30 mouse cellular contexts compared by ENCODE assay signal in the genomic region with DNA sequence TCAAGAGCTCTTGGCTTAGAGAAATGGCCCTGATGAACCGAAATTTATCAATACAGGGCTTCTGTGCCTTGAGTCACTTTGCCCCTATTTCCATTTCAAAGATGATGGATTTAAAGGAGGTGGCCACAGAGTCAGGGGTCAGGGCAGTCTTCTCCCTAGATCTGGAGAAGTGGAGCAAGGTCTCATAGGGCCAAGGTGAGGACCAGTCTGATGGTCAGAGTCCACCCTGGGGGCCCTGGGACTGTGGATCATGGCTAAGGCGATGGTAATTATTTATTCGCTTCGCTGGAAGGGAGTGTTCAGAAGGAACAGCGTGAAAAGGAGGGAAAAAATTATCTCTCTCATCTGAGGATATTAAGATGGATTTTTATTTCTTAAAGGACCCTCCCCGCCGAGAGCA. TPM values are rescaled to one million over a fixed set of nuclear protein-coding genes. Genes with fewer than 3 reads are reported as not detected.
DNase-seq lines count a peak whose midpoint lies in the region; ATAC-seq lines count a peak whose summit lies in the region.
"Had no signal": no experiment of that assay in that cellular context is flagged by ENCODE, and none has a peak within 500 bp of the region (broad histone marks: within the 10 kb centered on the region; RNA-seq: fewer than 3 reads in every experiment).

No protein-coding gene starts in this region.

- peak overlapping the region; percentile 77 for H3K4me2 ChIP-seq in kidney, embryonic 15.5 days
- H3K4me2 ChIP-seq in limb, embryonic 12.5 days, result peak overlapping the region; percentile 82
- H3K4me2 ChIP-seq: heart, embryonic 11.5 days; liver, embryonic 15.5 days; lung, embryonic 15.5 days; midbrain, embryonic 15.5 days had no signal

- whole genome bisulfite sequencing in kidney, embryonic 15.5 days, result 11% methylated on average over 7 of the region's 7 CpGs
- WGBS in limb, embryonic 12.5 days, result 10% methylated on average over 7 of the region's 7 CpGs

- H3K27ac ChIP-seq in kidney, embryonic 15.5 days, result peak overlapping the region; percentile 96
- H3K27ac ChIP-seq in limb, embryonic 12.5 days, result 0 out of 2 replicates have a peak overlapping the region, but pooled peaks have one; percentile 73
- H3K27ac ChIP-seq: hindbrain, embryonic 10.5 days; layer of hippocampus, adult 2 months; liver, embryonic 15.5 days; lung, embryonic 15.5 days; midbrain, embryonic 15.5 days had no signal

- no peaks in the 10 kb centered on the region for H3K36me3 ChIP-seq in kidney, embryonic 15.5 days
- H3K36me3 ChIP-seq in limb, embryonic 12.5 days, result no peaks in the 10 kb centered on the region
- H3K36me3 ChIP-seq: hindbrain, embryonic 10.5 days; liver, embryonic 15.5 days; lung, embryonic 15.5 days; midbrain, embryonic 15.5 days had no signal

- peaks cover 81% of the 10 kb centered on the region for H3K27me3 ChIP-seq in kidney, embryonic 15.5 days
- H3K27me3 ChIP-seq in limb, embryonic 12.5 days, result peaks cover 97% of the 10 kb centered on the region

- no peak for DNase-seq in kidney, adult 11 months
- peak; percentile 55 for DNase-seq in neural tube, embryonic 10.5 days (ENCODE audit: extremely low spot score, low spot score)
- DNase-seq in testis, postnatal 10 days (ENCODE audit: low spot score), result no peak
- DNase-seq in thymus, adult 18-20 months, result no peak
- DNase-seq: adrenal gland, postnatal 10 days; cerebellum, adult 2 months; cerebellum, postnatal 36 days; liver; lung, postnatal 36 days; right cerebral cortex, postnatal 4 days; thymus, postnatal 36 days had no signal

- H3K4me3 ChIP-seq in kidney, embryonic 15.5 days (replicated peaks), result peak overlapping the region; percentile 65
- H3K4me3 ChIP-seq in limb, embryonic 12.5 days (replicated peaks), result peak overlapping the region; percentile 40
- H3K4me3 ChIP-seq: hindbrain, embryonic 10.5 days; layer of hippocampus, adult 2 months; liver, embryonic 15.5 days; lung, embryonic 15.5 days; midbrain, embryonic 15.5 days had no signal

- no peak for ATAC-seq in kidney, embryonic 15.5 days (replicated peaks; ENCODE audit: low FRiP score)
- no peak for ATAC-seq in limb, embryonic 12.5 days (ENCODE audit: insufficient number of reproducible peaks, insufficient read depth, low FRiP score, low TSS enrichment, low read depth)
- ATAC-seq in erythroblast, adult 5-6 weeks (replicated peaks; ENCODE audit: low FRiP score, poor library complexity, severe bottlenecking), result no peak
- ATAC-seq: activated CD4-positive, CD25-positive, alpha-beta regulatory T cell, adult 4 months; forebrain, embryonic 14.5 days; hindbrain, embryonic 16.5 days; intestine, postnatal 0 days; midbrain, embryonic 15.5 days had no signal

- H3K9ac ChIP-seq in kidney, embryonic 15.5 days, result peak overlapping the region; percentile 75
- peak overlapping the region; percentile 71; the same call in 1 of the 2 replicates for H3K9ac ChIP-seq in limb, embryonic 12.5 days (replicated peaks)
- H3K9ac ChIP-seq: liver, embryonic 15.5 days; lung, embryonic 15.5 days; midbrain, embryonic 15.5 days had no signal

- peaks cover 84% of the 10 kb centered on the region for H3K4me1 ChIP-seq in kidney, embryonic 15.5 days
- H3K4me1 ChIP-seq in limb, embryonic 12.5 days (replicated peaks), result peaks cover 72% of the 10 kb centered on the region
- H3K4me1 ChIP-seq: hindbrain, embryonic 10.5 days; midbrain, embryonic 15.5 days had no signal

- no peaks in the 10 kb centered on the region for H3K9me3 ChIP-seq in kidney, embryonic 15.5 days (replicated peaks)
- no peaks in the 10 kb centered on the region for H3K9me3 ChIP-seq in limb, embryonic 12.5 days
- H3K9me3 ChIP-seq: hindbrain, embryonic 10.5 days; liver, embryonic 15.5 days; lung, embryonic 15.5 days; midbrain, embryonic 15.5 days had no signal

RNA-seq across cellular contexts. Expression of a gene that starts 1.2 kb away (rescaled TPM):
- polyA plus RNA-seq in kidney, embryonic 15.5 days (2015; fragmentation: Nextera tagmentation; extraction: Ambion mirVana), result 10.0 and 10.7 TPM in 2 replicates
- polyA plus RNA-seq in limb, embryonic 12.5 days (2016; fragmentation: Nextera tagmentation; extraction: Ambion mirVana), result 3.6 TPM in 2 replicates
- not detected in 2 replicates for total RNA-seq in erythroblast, adult 5-6 weeks (2015; ENCODE audit: low replicate concordance)
- not detected in 2 replicates for total RNA-seq in erythroblast, adult 5-6 weeks (2017; ENCODE audit: low replicate concordance)
- total RNA-seq: granulocyte monocyte progenitor cell, adult 5-6 weeks; layer of hippocampus, adult 2 months; layer of hippocampus, postnatal 25 days had no signal
- polyA plus RNA-seq: activated CD4-positive, CD25-positive, alpha-beta regulatory T cell, adult 4 months; cerebellum, adult 2 months; embryonic facial prominence, embryonic 14.5 days; forebrain, embryonic 14.5 days; frontal cortex, adult 2 months; heart, embryonic 11.5 days; heart, postnatal 0 days; hindbrain, embryonic 10.5 days; liver, embryonic 15.5 days; lung, embryonic 15.5 days; midbrain, embryonic 15.5 days; stomach, embryonic 14.5 days had no signal

RNA-seq across cellular contexts. Expression of a gene that starts 7.8 kb away (rescaled TPM):
- polyA plus RNA-seq in kidney, embryonic 15.5 days (2015; fragmentation: Nextera tagmentation; extraction: Ambion mirVana), result 3.6 and 4.8 TPM in 2 replicates
- 6.3 and 12.2 TPM in 2 replicates for polyA plus RNA-seq in limb, embryonic 12.5 days (2016; fragmentation: Nextera tagmentation; extraction: Ambion mirVana)
- total RNA-seq in erythroblast, adult 5-6 weeks (2015; ENCODE audit: low replicate concordance), result not detected in 2 replicates
- total RNA-seq in erythroblast, adult 5-6 weeks (2017; ENCODE audit: low replicate concordance), result not detected in 2 replicates
- total RNA-seq: granulocyte monocyte progenitor cell, adult 5-6 weeks; layer of hippocampus, adult 2 months; layer of hippocampus, postnatal 25 days had no signal
- polyA plus RNA-seq: activated CD4-positive, CD25-positive, alpha-beta regulatory T cell, adult 4 months; forebrain, embryonic 14.5 days; frontal cortex, adult 2 months; heart, postnatal 0 days; midbrain, embryonic 15.5 days had no signal

RNA-seq across cellular contexts. Expression of a gene that starts 8.4 kb away (rescaled TPM):
- polyA plus RNA-seq in kidney, embryonic 15.5 days (2015; fragmentation: Nextera tagmentation; extraction: Ambion mirVana), result 52.4 and 53.5 TPM in 2 replicates
- 20.7 and 21.2 TPM in 2 replicates for polyA plus RNA-seq in limb, embryonic 12.5 days (2016; fragmentation: Nextera tagmentation; extraction: Ambion mirVana)
- not detected in 2 replicates for total RNA-seq in erythroblast, adult 5-6 weeks (2015; ENCODE audit: low replicate concordance)
- total RNA-seq in erythroblast, adult 5-6 weeks (2017; ENCODE audit: low replicate concordance), result not detected in 2 replicates
- total RNA-seq: granulocyte monocyte progenitor cell, adult 5-6 weeks; layer of hippocampus, adult 2 months; layer of hippocampus, postnatal 25 days had no signal
- polyA plus RNA-seq: activated CD4-positive, CD25-positive, alpha-beta regulatory T cell, adult 4 months; cerebellum, adult 2 months; embryonic facial prominence, embryonic 14.5 days; forebrain, embryonic 14.5 days; frontal cortex, adult 2 months; heart, postnatal 0 days; hindbrain, embryonic 10.5 days; hindbrain, embryonic 16.5 days; liver, embryonic 15.5 days; lung, embryonic 15.5 days; midbrain, embryonic 15.5 days; stomach, embryonic 14.5 days had no signal

RNA-seq across cellular contexts. Expression of a gene that starts 15.4 kb away (rescaled TPM):
- polyA plus RNA-seq in kidney, embryonic 15.5 days (2015; fragmentation: Nextera tagmentation; extraction: Ambion mirVana), result 8.7 and 11.1 TPM in 2 replicates
- 3.9 and 4.0 TPM in 2 replicates for polyA plus RNA-seq in limb, embryonic 12.5 days (2016; fragmentation: Nextera tagmentation; extraction: Ambion mirVana)
- not detected in 2 replicates for total RNA-seq in erythroblast, adult 5-6 weeks (2015; ENCODE audit: low replicate concordance)
- total RNA-seq in erythroblast, adult 5-6 weeks (2017; ENCODE audit: low replicate concordance), result not detected in 2 replicates
- total RNA-seq: granulocyte monocyte progenitor cell, adult 5-6 weeks; layer of hippocampus, adult 2 months; layer of hippocampus, postnatal 25 days had no signal
- polyA plus RNA-seq: cerebellum, adult 2 months; embryonic facial prominence, embryonic 14.5 days; forebrain, embryonic 14.5 days; frontal cortex, adult 2 months; heart, postnatal 0 days; hindbrain, embryonic 10.5 days; lung, embryonic 15.5 days; midbrain, embryonic 15.5 days had no signal

RNA-seq across cellular contexts. Expression of a gene that starts 20.8 kb away (rescaled TPM):
- polyA plus RNA-seq in kidney, embryonic 15.5 days (2015; fragmentation: Nextera tagmentation; extraction: Ambion mirVana), result 1.7 and 2.9 TPM in 2 replicates
- 3.5 and 5.2 TPM in 2 replicates for polyA plus RNA-seq in limb, embryonic 12.5 days (2016; fragmentation: Nextera tagmentation; extraction: Ambion mirVana)
- not detected in 2 replicates for total RNA-seq in erythroblast, adult 5-6 weeks (2015; ENCODE audit: low replicate concordance)
- total RNA-seq in erythroblast, adult 5-6 weeks (2017; ENCODE audit: low replicate concordance), result not detected in 2 replicates
- total RNA-seq: granulocyte monocyte progenitor cell, adult 5-6 weeks; layer of hippocampus, adult 2 months; layer of hippocampus, postnatal 25 days had no signal
- polyA plus RNA-seq: activated CD4-positive, CD25-positive, alpha-beta regulatory T cell, adult 4 months; cerebellum, adult 2 months; embryonic facial prominence, embryonic 14.5 days; forebrain, embryonic 14.5 days; frontal cortex, adult 2 months; heart, embryonic 11.5 days; heart, postnatal 0 days; hindbrain, embryonic 10.5 days; hindbrain, embryonic 16.5 days; intestine, postnatal 0 days; liver, embryonic 15.5 days; lung, embryonic 15.5 days; midbrain, embryonic 15.5 days; stomach, embryonic 14.5 days had no signal
